Mouse (Mus musculus): ENCODE measurements around the gene Hap1. TPM values are rescaled to one million over a fixed set of nuclear protein-coding genes. Genes with fewer than 3 reads are reported as not detected.

Hap1 gene
- polyA plus RNA-seq, 1 experiment = 35.2 TPM

GRCm38 (mm10) chr11:100395200-100395599 is 39.3 kb upstream of the Hap1 start:
- peak overlapping the region; percentile 90 for H3K4me3 ChIP-seq (ENCODE audit: control insufficient read depth, low read depth, low read length)
- no peak for TF ChIP-seq POLR2A (IDR thresholded peaks at IDR 0.05; ENCODE audit: control insufficient read depth, low read depth, low read length)
- no peak for TF ChIP-seq CTCF (IDR thresholded peaks at IDR 0.05; ENCODE audit: control insufficient read depth, insufficient read depth, insufficient replicate concordance, low read depth, low read length)
- H3K27ac ChIP-seq (ENCODE audit: control insufficient read depth, insufficient read depth, low read depth, low read length) = no peak overlapping the region
- H3K36me3 ChIP-seq (ENCODE audit: control insufficient read depth, insufficient read depth, low read length) = no peaks in the 10 kb centered on the region
- peaks cover 10% of the 10 kb centered on the region for H3K4me1 ChIP-seq (ENCODE audit: control insufficient read depth, insufficient read depth, low read length)
- H3K27me3 ChIP-seq (ENCODE audit: control insufficient read depth, insufficient read depth, low read length) = no peaks in the 10 kb centered on the region

GRCm38 (mm10) chr11:100394353-100395074 is 38.6 kb upstream of the Hap1 start:
- Histone ChIP-seq H3K36me3 (ENCODE audit: control insufficient read depth, insufficient read depth, low read length) (no peaks in the 10 kb centered on the region), H3K27ac (ENCODE audit: control insufficient read depth, insufficient read depth, low read depth, low read length) (no peak overlapping the region), H3K27me3 (ENCODE audit: control insufficient read depth, insufficient read depth, low read length) (no peaks in the 10 kb centered on the region), H3K4me1 (ENCODE audit: control insufficient read depth, insufficient read depth, low read length) (peaks cover 10% of the 10 kb centered on the region), H3K4me3 (ENCODE audit: control insufficient read depth, low read depth, low read length) (no peak overlapping the region)
- TF ChIP-seq POLR2A (IDR thresholded peaks at IDR 0.05; ENCODE audit: control insufficient read depth, low read depth, low read length) (no peak), CTCF (IDR thresholded peaks at IDR 0.05; ENCODE audit: control insufficient read depth, insufficient read depth, insufficient replicate concordance, low read depth, low read length) (no peak)

- no peaks in the 10 kb centered on the region for H3K27me3 ChIP-seq (ENCODE audit: control insufficient read depth, insufficient read depth, low read length)
- H3K4me1 ChIP-seq (ENCODE audit: control insufficient read depth, insufficient read depth, low read length) = peaks cover 10% of the 10 kb centered on the region
- H3K4me3 ChIP-seq (ENCODE audit: control insufficient read depth, low read depth, low read length) = no peak overlapping the region
- no peaks in the 10 kb centered on the region for H3K36me3 ChIP-seq (ENCODE audit: control insufficient read depth, insufficient read depth, low read length)
- H3K27ac ChIP-seq (ENCODE audit: control insufficient read depth, insufficient read depth, low read depth, low read length) = no peak overlapping the region
- TF ChIP-seq CTCF (IDR thresholded peaks at IDR 0.05; ENCODE audit: control insufficient read depth, insufficient read depth, insufficient replicate concordance, low read depth, low read length) (no peak), POLR2A (IDR thresholded peaks at IDR 0.05; ENCODE audit: control insufficient read depth, low read depth, low read length) (no peak)
These were observed 37.8 kb upstream of the Hap1 start for GRCm38 (mm10) chr11:100393733-100394132.

- Histone ChIP-seq H3K36me3 (ENCODE audit: control insufficient read depth, insufficient read depth, low read length) (no peaks in the 10 kb centered on the region), H3K4me3 (ENCODE audit: control insufficient read depth, low read depth, low read length) (no peak overlapping the region)
- no peak for TF ChIP-seq POLR2A (IDR thresholded peaks at IDR 0.05; ENCODE audit: control insufficient read depth, low read depth, low read length)
- TF ChIP-seq CTCF (IDR thresholded peaks at IDR 0.05; ENCODE audit: control insufficient read depth, insufficient read depth, insufficient replicate concordance, low read depth, low read length) = no peak
These were observed 37.0 kb upstream of the Hap1 start for GRCm38 (mm10) chr11:100392958-100393357.

GRCm38 (mm10) chr11:100391884-100392345 is 36.0 kb upstream of the Hap1 start:
- Histone ChIP-seq H3K27me3 (ENCODE audit: control insufficient read depth, insufficient read depth, low read length) (no peaks in the 10 kb centered on the region), H3K27ac (ENCODE audit: control insufficient read depth, insufficient read depth, low read depth, low read length) (no peak overlapping the region), H3K36me3 (ENCODE audit: control insufficient read depth, insufficient read depth, low read length) (no peaks in the 10 kb centered on the region), H3K4me3 (ENCODE audit: control insufficient read depth, low read depth, low read length) (no peak overlapping the region), H3K4me1 (ENCODE audit: control insufficient read depth, insufficient read depth, low read length) (peaks cover 15% of the 10 kb centered on the region)
- no peak for TF ChIP-seq POLR2A (IDR thresholded peaks at IDR 0.05; ENCODE audit: control insufficient read depth, low read depth, low read length)
- TF ChIP-seq CTCF (IDR thresholded peaks at IDR 0.05; ENCODE audit: control insufficient read depth, insufficient read depth, insufficient replicate concordance, low read depth, low read length) = no peak

More at GRCm38 (mm10) chr11:100392958-100393357, 37.0 kb upstream of the Hap1 start:
- peaks cover 14% of the 10 kb centered on the region for H3K4me1 ChIP-seq (ENCODE audit: control insufficient read depth, insufficient read depth, low read length)
- H3K27me3 ChIP-seq (ENCODE audit: control insufficient read depth, insufficient read depth, low read length) = no peaks in the 10 kb centered on the region
- no peak overlapping the region for H3K27ac ChIP-seq (ENCODE audit: control insufficient read depth, insufficient read depth, low read depth, low read length)

GRCm38 (mm10) chr11:100391081-100391883 is 35.4 kb upstream of the Hap1 start:
- no peak overlapping the region for H3K4me3 ChIP-seq (ENCODE audit: control insufficient read depth, low read depth, low read length)
- H3K27me3 ChIP-seq (ENCODE audit: control insufficient read depth, insufficient read depth, low read length) = no peaks in the 10 kb centered on the region
- H3K27ac ChIP-seq (ENCODE audit: control insufficient read depth, insufficient read depth, low read depth, low read length) = no peak overlapping the region
- no peak for TF ChIP-seq CTCF (IDR thresholded peaks at IDR 0.05; ENCODE audit: control insufficient read depth, insufficient read depth, insufficient replicate concordance, low read depth, low read length)
- no peak for TF ChIP-seq POLR2A (IDR thresholded peaks at IDR 0.05; ENCODE audit: control insufficient read depth, low read depth, low read length)
- peaks cover 12% of the 10 kb centered on the region for H3K4me1 ChIP-seq (ENCODE audit: control insufficient read depth, insufficient read depth, low read length)
- no peaks in the 10 kb centered on the region for H3K36me3 ChIP-seq (ENCODE audit: control insufficient read depth, insufficient read depth, low read length)

GRCm38 (mm10) chr11:100389931-100390445 is 34.1 kb upstream of the Hap1 start:
- H3K27me3 ChIP-seq (ENCODE audit: control insufficient read depth, insufficient read depth, low read length) = no peaks in the 10 kb centered on the region
- H3K36me3 ChIP-seq (ENCODE audit: control insufficient read depth, insufficient read depth, low read length) = no peaks in the 10 kb centered on the region
- no peak overlapping the region for H3K4me3 ChIP-seq (ENCODE audit: control insufficient read depth, low read depth, low read length)
- H3K4me1 ChIP-seq (ENCODE audit: control insufficient read depth, insufficient read depth, low read length) = peaks cover 12% of the 10 kb centered on the region
- H3K27ac ChIP-seq (ENCODE audit: control insufficient read depth, insufficient read depth, low read depth, low read length) = no peak overlapping the region
- TF ChIP-seq CTCF (IDR thresholded peaks at IDR 0.05; ENCODE audit: control insufficient read depth, insufficient read depth, insufficient replicate concordance, low read depth, low read length) (no peak), POLR2A (IDR thresholded peaks at IDR 0.05; ENCODE audit: control insufficient read depth, low read depth, low read length) (no peak)

All from testis, adult 2 months (tissue).